Mouse (Mus musculus) induced T-regulatory cell, adult 2 months (primary cell): Measurements from ENCODE around the gene Ahcyl2.
A peak's percentile ranks its signal among the peaks of the same experiment; 100 is the strongest.

ENCODE experiments used
- DNase-seq: peaks from one replicate; pipeline ENCODE4 v3.0.0-alpha.2; 2012; ENCODE audit warnings: low read depth

Ahcyl2 gene

DNA sequence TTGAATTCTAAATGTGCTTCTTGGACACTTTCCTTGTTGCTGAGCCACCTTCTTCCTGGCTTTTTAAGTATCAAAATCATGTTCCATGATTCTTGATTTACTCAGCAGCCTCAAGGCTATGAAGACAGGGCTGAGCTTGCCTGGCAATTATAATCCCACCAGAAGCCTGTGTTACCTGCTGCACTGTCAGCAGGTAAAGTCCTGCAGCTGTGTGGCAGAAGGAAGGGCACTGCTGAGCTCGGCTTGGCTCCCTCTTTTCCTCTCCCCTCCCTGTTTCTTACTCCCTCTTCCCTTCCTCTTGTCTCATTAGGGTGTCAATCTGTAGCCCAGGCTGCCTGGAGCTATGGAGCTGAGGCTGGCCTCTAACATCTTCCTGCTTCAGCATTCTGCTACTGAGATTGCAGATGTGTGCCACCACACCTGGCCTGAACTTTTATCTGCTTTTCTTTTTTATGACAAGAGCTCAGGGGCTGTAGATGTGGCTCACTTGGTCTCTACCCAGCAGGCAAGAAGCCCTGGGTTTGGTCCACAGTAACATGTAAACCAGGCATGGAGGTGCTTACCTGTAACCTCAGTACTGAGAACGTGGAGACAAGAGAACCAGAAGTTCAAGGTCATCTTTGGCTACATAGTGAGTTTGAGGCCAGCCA lies 3.0 kb downstream of the Ahcyl2 start:
- DNase-seq: no peak

DNA sequence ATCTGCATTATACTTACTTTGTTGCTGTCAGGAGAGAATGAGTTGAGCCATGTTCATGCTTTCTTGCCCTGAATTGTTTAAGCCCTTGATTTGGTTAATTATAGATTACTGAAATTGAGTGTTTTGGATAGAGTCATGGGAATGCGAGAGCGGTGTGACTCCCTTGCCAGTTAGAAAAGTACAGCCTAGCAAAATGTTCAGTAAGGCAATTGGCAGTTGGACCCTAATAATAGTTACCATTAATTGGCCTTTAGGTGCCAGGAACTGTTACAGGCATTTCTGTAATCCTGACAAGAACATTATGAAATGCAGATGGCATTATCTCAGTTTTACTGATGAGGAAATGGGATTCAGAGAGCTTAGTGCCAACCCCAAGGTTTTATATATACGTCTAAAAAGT lies 4.4 kb downstream of the Ahcyl2 start:
- DNase-seq: no peak

DNA sequence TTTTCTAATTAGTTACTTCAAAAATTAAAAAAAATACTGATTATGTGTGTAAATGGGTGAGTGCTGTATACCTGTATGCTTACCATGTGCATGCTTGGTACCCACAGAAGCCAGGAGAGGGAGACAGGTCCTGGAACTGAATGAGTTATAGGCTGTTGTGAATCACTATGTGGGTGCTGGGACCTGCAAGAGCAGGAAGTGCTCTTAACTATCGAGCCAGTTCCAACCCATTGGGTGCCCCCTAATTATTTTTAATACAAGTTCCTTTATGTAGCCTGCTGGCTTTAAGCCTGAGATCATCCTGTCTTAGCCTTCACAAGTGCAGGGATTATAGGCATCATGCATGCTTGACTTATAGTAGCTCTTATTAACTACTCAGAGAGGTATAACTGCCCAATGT lies 6.3 kb downstream of the Ahcyl2 start:
- DNase-seq: no peak

DNA sequence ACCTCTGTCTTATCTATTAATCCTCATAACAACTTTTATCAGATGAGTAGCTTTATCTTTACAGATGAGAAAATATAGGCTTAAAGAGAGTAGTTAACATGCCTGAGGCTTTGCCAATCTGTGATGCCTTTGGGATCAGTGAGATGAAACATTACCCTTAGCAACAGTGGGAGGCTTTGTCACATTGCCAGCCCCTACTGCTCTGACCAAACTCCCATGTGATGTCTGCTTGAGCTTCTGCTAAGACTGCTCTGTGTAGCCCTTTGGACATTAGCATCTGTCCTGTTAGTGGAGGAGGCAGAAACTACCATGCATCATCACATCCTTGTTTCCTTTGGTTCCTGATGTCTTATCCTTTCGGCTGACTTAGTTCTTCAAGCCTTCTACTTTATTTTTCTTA lies 7.8 kb downstream of the Ahcyl2 start:
- DNase-seq: no peak

DNA sequence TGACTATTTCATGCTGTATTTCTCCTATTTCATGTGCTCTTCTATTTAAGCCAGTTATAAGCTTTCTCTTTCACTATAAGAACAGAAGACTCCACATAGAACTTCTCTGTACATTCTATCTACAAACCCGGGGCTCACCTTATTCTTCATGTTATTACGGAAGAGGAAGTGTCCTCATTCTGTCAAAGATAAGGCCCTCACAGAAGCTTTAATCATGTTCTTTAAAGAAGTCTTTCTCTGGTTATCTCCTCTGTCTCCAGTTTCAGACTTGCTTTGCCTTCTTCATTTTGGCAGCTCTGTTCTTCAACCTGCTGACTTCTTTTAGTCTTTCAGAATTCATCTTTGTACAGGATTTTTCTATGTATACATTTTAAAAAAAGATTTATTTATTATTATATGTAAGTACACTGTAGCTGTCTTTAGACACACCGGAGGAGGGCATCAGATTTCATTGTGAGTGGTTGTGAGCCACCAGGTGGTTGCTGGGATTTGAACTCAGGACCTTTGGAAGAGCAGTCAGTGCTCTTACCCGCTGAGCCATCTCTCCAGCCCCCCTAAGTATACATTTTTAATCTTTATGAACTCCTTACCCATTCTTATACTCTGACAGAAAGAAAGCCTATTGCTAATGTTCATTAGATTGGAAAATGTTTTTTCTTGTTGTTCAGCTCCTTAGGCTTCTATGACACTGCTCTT lies 8.9 kb downstream of the Ahcyl2 start:
- no peak for DNase-seq

DNA sequence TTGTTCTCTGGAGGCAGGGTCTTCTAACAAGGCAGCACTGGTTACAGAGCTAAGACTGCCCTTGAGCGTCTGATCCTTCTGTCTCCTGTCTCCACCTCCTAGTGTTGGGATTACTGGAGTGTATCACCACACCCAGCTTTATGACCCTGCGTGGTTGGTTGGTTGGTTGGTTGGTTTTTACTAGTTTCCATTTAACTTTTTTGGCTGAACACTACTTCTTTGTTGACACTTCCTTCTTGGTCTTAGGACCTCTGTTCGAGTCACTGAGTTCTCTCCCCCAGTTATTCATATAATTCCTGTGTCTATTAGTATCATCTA lies 9.4 kb downstream of the Ahcyl2 start:
- DNase-seq: no peak

DNA sequence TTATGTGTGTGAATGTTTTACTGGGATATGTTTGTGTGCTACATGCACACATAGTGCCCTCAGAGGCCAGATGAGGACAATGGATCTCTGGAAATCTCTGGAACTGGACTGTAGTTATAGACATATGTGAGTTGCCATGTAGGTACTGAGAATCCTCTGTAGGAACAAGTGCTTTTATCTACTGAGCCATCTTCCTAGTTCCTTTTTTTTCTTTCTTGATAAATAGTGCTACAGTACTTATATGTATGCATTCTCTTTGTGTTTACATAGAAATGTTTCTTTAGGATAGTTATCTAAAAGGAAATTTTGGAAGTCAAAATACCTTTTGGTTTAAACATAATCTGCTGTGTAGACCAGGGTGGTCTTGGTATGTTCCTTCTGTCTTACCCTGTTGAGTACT lies 12.3 kb downstream of the Ahcyl2 start:
- no peak for DNase-seq

DNA sequence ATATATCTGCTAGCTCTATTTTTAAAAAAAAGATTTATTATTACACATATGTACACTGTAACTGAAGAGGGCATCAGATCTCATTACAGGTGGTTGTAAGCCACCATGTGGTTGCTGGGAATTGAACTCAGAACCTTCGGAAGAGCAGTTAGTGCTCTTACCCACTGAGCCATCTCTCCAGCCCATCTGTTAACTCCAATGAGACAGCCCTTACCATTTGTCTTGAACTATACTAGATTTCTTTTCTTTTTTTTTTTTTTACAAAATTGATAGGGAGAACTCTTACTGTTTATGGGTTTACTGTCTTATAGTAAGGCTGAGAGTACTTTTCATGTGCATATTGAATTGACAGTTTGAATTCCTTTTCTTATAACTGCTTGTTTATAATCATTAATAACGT lies 12.8 kb downstream of the Ahcyl2 start:
- no peak for DNase-seq

DNA sequence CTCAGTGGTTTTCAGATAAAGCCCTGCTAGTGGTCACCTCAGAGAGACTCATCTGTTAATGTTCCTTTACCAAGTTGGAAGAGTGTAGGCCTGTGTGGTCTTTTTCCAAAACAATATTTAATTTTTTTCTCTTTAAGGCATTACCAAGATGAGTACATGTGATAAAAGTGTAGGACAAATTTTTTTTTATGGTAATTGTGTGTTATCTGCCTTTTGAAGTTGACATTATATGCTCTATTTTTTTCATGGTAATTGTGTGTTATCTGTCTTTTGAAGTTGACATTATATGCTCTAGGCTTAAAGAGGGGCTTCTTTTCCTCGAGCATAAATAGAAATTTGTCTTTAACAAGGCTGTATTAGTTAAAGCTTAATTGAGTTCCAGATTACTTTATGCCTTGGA lies 14.4 kb downstream of the Ahcyl2 start:
- DNase-seq: no peak

DNA sequence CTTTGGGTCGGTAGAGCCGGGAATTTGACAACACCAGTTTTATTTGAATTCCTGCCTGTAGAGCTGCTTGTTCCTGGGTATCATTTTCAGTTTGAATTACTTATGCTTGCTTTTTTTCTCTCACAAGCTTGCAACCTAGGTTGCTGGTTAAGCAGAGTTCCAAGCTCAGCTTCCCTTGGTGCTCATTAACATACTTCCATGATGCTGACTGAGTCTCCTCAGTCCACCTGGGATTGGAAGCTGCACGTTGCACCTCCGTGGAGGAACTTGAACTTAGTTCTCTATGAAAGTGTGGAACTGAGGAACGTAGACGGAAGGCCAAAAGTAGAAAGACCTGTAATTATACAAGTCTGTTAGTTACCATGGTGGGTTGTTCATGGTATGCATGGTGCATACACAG lies 16.1 kb downstream of the Ahcyl2 start:
- DNase-seq: no peak

DNA sequence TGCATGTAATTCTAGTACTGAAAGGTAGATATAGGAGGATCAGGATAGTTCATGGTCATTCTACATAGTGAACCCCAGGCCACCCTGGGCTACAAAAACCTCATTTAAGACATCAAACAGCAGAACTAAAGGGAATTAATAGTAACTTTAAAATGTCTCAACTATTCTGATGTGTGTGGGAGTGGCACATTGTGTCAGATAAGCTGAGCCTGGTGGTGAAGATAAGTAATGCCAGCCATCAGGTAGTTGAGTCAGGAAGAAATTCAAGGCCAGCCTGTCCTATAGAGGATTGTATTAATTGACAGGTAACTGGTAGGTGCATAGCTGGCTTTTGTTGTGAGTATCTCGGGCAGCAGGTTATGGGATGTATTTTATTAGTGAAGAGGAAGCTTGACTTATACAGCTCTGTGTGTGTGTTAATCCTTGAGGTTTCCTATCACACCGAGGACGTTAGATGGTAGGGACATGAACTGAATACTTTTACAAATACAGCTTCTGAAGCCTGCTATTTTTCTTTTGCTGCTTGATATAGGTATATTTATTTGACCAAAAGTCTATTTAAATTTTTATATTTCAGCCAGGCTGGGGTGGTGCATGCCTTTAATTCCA lies 16.7 kb downstream of the Ahcyl2 start:
- no peak for DNase-seq

DNA sequence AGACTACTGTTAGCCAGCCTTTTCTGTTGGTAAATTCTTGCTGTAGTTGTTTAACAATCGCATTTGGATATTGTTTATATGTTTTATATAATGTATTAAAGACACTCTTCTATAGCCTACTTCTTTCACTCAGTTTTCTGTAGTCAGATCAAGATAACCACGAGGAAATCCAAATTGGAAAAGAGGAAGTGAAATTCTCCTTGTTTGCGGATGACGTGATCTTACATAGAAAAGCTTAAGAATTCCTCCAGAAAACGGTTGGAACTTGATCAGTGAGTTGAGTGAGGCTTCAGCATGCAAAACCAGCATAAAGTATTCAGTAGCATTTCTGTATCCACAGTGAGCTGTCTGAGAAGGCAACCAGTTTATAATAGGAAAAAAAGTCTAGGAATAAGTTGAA lies 17.9 kb downstream of the Ahcyl2 start:
- no peak for DNase-seq

DNA sequence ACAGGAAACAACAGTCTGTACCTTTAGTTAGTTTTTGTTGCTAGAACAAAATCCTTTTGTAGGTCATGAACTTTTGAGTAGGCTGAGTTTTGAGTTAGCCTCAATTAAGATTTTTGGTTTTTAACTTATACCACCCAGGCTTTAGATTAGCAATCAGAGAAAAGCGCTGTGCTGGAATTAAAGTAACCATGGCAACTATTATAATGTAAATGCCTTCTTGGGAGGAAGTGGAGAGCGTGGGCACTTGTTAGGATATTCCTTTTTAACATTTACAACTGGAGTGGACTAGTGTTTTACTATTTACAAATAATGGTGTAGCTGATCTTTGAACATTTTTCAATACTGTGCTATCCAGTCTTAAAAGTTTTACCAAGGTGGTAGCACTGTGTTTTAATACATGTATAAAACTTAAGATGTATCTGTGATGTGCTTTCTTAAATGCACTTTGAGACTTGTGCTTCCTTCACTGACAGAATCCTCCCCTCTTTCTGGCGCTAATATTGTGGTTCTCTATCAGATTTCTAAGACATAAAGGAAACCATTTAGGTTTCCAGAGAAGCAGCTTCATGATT lies 21.1 kb downstream of the Ahcyl2 start:
- no peak for DNase-seq

DNA sequence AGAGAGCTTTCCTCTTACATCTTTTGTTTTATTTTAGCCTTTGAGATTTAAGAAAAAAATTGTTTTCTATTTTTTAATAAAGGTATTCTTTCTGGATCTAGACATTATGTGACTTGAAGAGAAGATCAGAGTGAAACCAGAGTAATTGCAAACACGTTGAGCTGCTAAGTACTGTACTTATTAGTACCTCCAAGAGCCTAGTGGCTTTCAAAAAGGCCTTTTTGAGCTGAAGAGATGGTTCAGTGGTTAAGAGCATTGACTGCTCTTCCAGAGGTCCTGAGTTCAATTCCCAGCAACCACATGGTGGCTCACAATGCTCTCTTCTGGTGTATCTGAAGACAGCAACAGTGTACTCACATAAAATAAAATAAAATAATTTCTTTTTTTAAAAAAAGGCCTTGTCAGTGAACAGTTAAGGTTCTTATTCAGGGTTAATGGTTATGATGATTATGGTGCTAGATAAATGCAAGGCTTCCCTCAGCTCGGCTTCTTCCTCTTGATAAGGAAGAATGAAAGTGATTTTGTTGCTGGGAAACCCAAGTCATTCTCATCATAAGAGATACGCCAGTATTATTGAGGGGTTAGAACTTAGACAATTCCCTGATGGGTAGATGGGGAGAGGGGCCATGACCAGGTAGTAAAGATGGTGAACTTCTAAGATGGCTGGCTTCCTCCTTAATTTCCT lies 22.3 kb downstream of the Ahcyl2 start:
- no peak for DNase-seq

DNA sequence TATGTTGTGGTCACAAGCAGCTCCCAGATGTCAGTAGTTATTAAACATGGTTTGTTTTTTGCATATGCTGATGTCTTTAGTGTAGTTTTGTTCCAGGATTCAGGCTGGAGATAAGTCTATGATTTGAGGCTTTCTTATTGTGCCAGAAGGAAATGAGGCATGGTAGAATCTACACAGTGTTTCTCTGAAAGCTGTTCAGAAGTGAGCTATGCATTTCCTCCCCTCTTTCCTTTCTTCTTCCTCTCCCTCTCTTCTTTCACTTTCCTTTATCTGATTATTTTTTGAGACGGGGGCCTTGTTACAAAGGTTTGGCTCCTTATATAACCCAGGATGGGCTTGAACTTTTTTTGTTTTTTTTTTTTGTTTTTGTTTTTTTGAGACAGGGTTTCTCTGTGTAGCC lies 25.7 kb downstream of the Ahcyl2 start:
- peak; percentile 48 for DNase-seq

DNA sequence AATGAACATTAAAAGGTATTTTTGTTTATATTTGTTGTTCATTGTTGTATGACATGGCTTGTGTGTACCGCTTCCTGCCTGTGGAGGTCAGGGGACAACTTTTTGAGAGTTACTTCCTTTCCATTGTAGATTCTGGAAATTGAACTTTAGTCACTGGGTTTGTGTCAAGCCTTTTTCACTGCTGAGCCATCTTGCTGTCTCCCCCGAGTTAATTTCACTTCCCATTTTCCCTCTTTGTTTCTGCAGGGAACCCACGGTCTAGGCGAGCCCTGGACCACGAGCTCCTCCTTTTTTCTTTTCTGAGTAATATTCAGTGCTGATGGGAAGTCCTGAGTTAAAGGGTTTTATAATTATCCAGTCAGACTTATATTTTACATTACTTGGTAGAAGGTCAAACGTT lies 26.8 kb downstream of the Ahcyl2 start:
- DNase-seq: no peak

DNA sequence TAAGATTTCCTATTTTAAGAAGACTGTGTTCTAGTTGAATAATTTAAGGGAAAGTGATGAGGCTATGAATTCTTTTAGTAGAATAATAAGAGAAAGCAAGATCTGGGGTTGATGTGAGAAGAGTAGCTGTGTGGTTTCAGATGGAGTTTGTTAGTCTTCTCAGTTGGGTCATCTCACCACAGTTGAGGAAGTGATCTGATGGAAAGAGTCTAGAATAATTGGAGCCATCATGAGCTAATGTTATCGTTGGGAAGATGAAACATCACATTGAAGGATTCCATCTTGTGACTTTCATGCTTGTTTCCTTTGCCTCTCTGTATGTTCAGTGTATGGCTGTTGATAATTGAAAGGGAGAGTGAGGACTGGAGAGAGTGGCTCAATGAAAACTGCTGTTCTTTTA lies 35.2 kb downstream of the Ahcyl2 start:
- no peak for DNase-seq

DNA sequence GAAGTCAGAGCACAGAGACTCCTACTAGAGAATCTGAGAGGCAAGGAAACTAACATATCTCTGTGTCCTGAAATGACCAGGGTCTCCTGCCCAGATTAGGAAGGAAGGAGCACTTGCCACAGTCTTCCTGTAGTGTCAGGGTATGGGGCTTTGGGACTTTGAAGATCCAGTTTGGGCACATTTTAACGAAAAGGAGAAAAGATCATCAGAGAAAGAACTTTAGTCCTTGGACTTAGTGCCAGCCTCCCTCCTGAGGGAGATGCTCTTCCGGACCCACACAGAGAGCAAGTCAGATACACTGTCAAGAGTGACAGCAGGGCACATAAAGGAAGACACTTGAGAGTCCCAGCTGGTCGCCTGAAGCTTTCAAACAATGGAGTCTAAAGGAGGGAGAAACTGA lies 36.2 kb downstream of the Ahcyl2 start:
- no peak for DNase-seq

DNA sequence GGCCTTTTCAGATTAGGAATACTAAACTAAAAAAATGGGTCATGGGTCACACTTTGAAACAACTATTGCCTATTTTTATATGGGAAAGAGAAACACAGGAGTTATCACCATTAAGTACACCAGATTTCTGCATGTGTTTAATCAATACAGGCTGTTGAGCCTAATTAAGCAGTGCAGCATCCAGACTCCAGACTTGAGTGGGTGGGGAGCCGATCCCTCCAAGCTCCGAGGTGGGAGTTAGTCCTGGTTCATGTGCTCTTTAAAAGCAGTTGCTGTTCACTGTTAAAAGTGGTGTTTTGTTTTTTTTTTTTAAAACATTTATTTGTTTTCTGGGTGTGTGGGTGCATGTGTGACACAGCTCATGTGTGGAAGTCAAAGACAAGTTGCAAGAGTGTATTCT lies 37.6 kb downstream of the Ahcyl2 start:
- no peak for DNase-seq

DNA sequence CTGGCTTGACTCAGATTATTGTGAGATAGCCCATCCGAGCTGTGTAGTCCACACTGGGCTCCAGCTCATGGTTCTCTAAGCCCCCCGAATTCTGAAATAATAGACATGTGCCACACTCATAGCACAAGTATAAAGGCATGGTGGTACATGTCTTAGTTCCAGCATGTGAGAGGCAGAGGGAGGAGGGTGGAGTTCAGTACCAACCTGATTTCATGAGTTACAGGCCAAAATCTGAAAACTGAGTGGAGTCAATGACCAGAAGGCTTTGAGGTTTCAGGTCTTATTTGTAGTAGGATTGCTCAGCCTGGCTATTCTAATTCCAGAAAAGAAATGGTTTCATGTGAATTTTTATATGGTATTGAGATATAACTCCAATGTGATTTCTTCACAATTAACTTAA lies 44.3 kb downstream of the Ahcyl2 start:
- DNase-seq: no peak

DNA sequence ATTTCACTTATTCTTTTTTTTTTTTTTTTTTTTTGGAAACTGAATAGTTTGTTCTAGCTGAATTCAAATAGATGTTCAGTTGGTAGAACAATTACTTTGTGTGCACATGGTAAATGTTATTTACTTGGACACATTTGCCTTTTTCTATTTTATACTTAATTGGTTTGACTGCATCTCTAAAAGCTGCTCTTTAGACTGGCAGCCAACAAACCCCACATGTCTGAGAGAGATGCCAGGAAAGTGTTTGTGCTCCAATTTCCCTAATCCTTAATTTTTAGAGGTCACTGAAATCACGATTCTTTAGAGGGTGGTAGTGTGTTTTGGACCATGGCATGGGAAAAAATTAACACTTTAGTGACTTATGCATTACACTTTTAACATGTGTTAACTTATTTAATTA lies 44.8 kb downstream of the Ahcyl2 start:
- no peak for DNase-seq

DNA sequence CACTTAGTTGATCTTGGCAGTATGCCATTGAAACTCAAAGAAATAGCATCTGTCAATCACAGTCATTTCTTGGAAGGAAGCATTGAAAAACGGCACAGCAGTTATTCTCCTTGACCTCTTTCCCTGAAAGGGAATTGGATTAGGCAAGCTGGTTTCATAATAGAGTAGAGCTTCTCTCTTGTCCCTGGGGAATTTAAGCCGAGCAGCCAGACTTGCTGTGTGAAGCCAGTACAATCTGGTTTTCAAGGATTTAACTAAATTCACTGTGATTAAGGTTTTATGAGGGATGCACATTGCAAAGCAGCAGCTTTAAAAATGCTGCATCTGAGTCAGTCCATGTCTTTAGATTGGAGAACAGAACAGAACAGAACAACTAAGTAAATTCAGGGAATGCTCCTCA lies 46.8 kb downstream of the Ahcyl2 start:
- DNase-seq: no peak

DNA sequence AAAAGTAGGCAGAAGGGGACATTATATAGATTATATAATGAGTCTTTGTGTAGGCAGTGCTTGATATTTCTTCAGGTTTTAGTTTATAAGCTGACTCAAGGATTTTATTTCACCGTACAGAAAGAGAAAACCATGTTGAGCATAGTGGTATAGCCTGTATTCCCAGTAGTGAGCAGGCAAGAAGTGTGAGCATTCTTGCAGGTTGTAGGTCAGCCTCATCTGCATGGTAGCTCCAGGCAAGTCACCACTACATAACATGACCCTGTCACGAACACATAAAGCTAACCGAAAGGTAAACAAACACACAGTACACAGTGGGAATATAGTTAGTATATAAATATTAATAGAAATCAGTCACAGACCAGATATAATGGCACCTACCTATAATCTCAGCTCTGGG lies 47.2 kb downstream of the Ahcyl2 start:
- no peak for DNase-seq
